Mouse (Mus musculus): ENCODE measurements at regions not wholly inside any gene's neighbourhood (a gene's known extent, or its start where the extent isn't known, plus 50 kb on each side); places are given as distances from the start of the nearest gene placed in this dataset.

DNA sequence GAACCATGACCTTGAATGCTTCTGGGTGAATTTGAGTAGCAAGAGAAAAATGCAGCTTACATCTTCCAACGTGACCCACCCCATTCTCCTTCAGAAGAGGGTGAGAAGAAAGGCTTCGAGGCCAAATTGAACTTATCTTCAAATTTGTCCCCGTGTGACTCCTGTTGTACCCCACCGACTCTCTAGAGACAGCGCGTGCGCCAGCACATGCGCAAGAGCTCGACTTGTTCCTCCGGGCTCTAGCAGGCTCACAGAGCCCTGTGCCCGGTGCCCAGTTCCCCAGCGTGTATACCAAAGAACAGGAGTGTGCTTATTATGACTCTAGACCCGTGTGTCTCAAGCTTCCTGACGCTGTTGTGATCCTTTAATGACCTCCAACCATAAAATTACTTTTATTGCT, 59.0 kb downstream of the Gm26897 start:
- TF ChIP-seq GATA1 (IDR thresholded peaks at IDR 0.05; ENCODE audit: low read length) (no peak), TAL1 (IDR thresholded peaks at IDR 0.05; ENCODE audit: low read length) (no peak)

Measured in erythroblast, embryonic 14.5 days (primary cell).